9 mouse cellular contexts compared by ENCODE assay signal in the genomic region with DNA sequence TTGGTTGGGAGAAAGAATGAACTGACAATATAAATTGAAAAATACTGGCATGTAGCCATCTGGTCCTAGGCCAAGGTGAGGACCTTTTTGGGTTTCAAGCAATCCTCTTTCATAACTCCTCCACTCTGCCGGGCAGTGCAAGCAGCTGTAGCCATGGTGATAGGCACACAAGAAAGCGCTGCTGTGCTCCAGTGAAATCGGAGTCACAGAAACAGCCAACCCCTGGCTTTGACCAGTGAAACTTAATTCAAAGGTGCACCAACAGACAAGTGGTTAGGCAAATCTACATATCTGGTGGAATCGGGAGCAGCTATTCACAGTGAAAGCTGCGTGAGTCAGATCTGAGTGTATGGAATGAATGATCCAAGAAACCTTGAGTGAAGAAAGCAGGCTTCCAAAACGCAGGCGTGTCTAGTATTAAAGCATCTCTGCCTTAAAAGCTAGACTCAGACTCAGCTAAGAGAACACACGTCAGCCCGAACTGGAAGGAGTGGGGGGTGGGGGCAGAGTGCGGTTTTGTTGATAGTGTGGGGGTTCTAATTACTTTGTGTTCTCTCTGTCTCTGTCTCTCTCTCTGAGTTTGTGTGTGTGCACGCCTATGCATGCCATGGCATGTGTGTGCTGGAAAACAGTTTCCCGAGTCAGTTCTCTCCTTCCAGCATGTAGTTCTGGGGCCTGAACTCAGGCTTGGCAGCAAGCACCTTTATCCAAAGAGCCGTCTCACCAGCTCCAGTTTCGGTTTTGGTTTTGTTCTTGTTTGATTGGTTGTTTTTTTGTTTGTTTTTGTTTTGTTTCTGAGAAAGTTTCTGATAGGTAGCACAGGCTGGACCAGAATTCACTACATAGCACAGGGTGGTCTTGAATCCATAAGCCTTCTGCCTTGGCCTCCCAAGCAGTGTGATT. TPM values are rescaled to one million over a fixed set of nuclear protein-coding genes. Genes with fewer than 3 reads are reported as not detected.
DNase-seq lines count a peak whose midpoint lies in the region; ATAC-seq and TF ChIP-seq lines count a peak whose summit lies in the region.
"Had no signal": no experiment of that assay in that cellular context is flagged by ENCODE, and none has a peak within 500 bp of the region (broad histone marks: within the 10 kb centered on the region; RNA-seq: fewer than 3 reads in every experiment).

No protein-coding gene starts in this region.

- 48% methylated on average over 14 of the region's 14 CpGs for WGBS in kidney, postnatal 0 days
- 57% methylated on average over 14 of the region's 14 CpGs for WGBS in midbrain, embryonic 13.5 days

- peak; percentile 52 for DNase-seq in gastrocnemius, adult 18-20 months (ENCODE audit: low spot score)
- DNase-seq in gastrocnemius, postnatal 4 days (ENCODE audit: low spot score in 2 of 2), result no peak
- DNase-seq in urinary bladder, postnatal 14 days (ENCODE audit: low spot score), result peak; percentile 44
- no peak for DNase-seq in urinary bladder, postnatal 4 days (ENCODE audit: low spot score in 2 of 2)
- peak; percentile 75 for DNase-seq in kidney, postnatal 0 days (ENCODE audit: low spot score)
- no peak for DNase-seq in spleen, adult 18-20 months
- no peak for DNase-seq in left cerebral cortex, postnatal 36 days (ENCODE audit: low spot score in 2 of 2)

- no peak overlapping the region for H3K4me2 ChIP-seq in kidney, postnatal 0 days (ENCODE audit: low read length)
- 0 out of 2 replicates have a peak overlapping the region, but pooled peaks have one; percentile 9 for H3K4me2 ChIP-seq in midbrain, embryonic 13.5 days (replicated peaks)

- intact Hi-C loops in left cerebral cortex, postnatal 36 days (cut with DNase I), result no loop called here

- no peaks in the 10 kb centered on the region for H3K4me1 ChIP-seq in kidney, postnatal 0 days (replicated peaks; ENCODE audit: insufficient read depth, low read length)
- H3K4me1 ChIP-seq in midbrain, embryonic 13.5 days (replicated peaks), result peaks cover 6% of the 10 kb centered on the region

- no peak overlapping the region for H3K27ac ChIP-seq in kidney, postnatal 0 days
- no peak overlapping the region for H3K27ac ChIP-seq in midbrain, embryonic 13.5 days

- no peak overlapping the region for H3K9ac ChIP-seq in kidney, postnatal 0 days (ENCODE audit: low read depth, low read length)
- no peak overlapping the region for H3K9ac ChIP-seq in midbrain, embryonic 13.5 days (replicated peaks)

- ATAC-seq in kidney, postnatal 0 days (replicated peaks; ENCODE audit: low FRiP score, low read depth), result peak; percentile 61; the same call in 1 of the 2 replicates
- ATAC-seq in midbrain, embryonic 13.5 days, result peak; percentile 77

- TF ChIP-seq CTCF in kidney, postnatal 0 days (IDR thresholded peaks at IDR 0.05; ENCODE audit: low read depth), result no peak

- peaks cover 22% of the 10 kb centered on the region; the same call in 1 of the 2 replicates for H3K36me3 ChIP-seq in kidney, postnatal 0 days (ENCODE audit: insufficient read depth, low read length)
- H3K36me3 ChIP-seq in midbrain, embryonic 13.5 days, result peaks cover 7% of the 10 kb centered on the region; the same call in 1 of the 2 replicates

- no peak overlapping the region for H3K4me3 ChIP-seq in kidney, postnatal 0 days (replicated peaks; ENCODE audit: low read depth, low read length)
- no peak overlapping the region for H3K4me3 ChIP-seq in midbrain, embryonic 13.5 days (replicated peaks)
- H3K4me3 ChIP-seq: erythroblast, embryonic 14.5 days had no signal

- no peaks in the 10 kb centered on the region for H3K9me3 ChIP-seq in kidney, postnatal 0 days (replicated peaks; ENCODE audit: low read length)
- no peaks in the 10 kb centered on the region for H3K9me3 ChIP-seq in midbrain, embryonic 13.5 days

- no peaks in the 10 kb centered on the region for H3K27me3 ChIP-seq in kidney, postnatal 0 days (ENCODE audit: insufficient read depth, low read length)
- H3K27me3 ChIP-seq in midbrain, embryonic 13.5 days, result no peaks in the 10 kb centered on the region

RNA-seq across cellular contexts. Expression of gene Vangl1, which starts 44.8 kb away (rescaled TPM):
- 1 to 10 TPM; 2.2 to 2.4 TPM for total RNA-seq in gastrocnemius, adult 18-20 months (2021)
- total RNA-seq in gastrocnemius, postnatal 4 days (2021), result 10 to 100 TPM; 19.5 to 24.6 TPM
- 12.8 and 13.8 TPM in 2 replicates for polyA plus RNA-seq in kidney, postnatal 0 days (2015; fragmentation: Nextera tagmentation; extraction: Ambion mirVana)
- polyA plus RNA-seq in midbrain, embryonic 13.5 days (2015; fragmentation: Nextera tagmentation; extraction: Ambion mirVana), result 5.9 and 7.3 TPM in 2 replicates
- total RNA-seq in left cerebral cortex, postnatal 36 days (2021), result 1 to 10 TPM; 3.4 to 6.0 TPM

Comparison
In these comparisons a context has a peak if more than half of its experiments do, and no peak if none do; other contexts are left out.
1. DNase-seq: peak in gastrocnemius, adult 18-20 months (single experiment), urinary bladder, postnatal 14 days (single experiment) and kidney, postnatal 0 days (single experiment); none in gastrocnemius, postnatal 4 days (0 of 2), urinary bladder, postnatal 4 days (0 of 2), spleen, adult 18-20 months (0 of 2) and left cerebral cortex, postnatal 36 days (0 of 2).